Mouse (Mus musculus): Measurements from ENCODE around the gene Dph2.
A peak's percentile ranks its signal among the peaks of the same experiment; 100 is the strongest.

The Dph2 gene

DNA sequence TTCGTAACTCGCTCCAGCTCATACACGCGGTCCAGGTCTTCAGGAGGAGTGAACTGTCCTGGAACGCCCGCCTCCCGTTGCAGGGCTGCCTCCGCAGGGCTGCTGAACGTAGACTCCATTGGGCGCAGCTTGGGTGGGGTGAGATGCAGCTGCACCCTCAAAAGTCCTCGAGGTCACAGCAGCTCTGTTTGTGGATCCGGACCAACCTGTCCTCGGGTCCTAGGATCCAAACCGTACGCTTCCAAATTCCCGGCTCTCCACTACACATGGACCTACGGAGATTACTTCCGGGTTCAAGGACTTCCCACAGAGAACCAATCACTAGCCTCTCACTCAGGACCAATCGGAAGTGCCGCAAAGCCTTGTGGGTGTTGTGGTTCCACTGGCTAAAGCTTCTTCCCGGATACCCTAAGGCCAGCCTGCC lies at the start of gene Dph2:
Gene Dph2 (minus strand): TSS at position 295 of the 424 bp plus-strand sequence.
- DNase-seq: peak; percentile 81 to 86

DNA sequence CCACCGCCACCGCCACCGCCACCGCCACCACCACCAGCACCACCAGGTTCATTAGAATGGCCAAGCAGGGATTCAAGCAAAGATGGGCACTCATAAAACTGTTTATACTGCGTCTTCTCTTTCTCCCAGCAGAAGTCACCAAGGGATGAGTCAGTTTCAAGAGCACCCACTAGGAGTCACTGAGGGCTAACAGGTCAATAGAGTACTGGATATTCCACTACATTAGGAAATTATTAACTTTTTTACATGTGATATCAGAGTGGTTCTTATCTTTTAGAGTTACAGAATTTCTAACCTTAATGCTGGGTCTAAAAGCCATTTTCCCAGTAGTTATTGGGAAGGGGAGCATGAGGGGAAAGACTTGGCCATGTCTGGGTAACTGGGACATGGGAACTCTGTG lies 45.1 kb upstream of the Dph2 start:
- DNase-seq: no peak

DNA sequence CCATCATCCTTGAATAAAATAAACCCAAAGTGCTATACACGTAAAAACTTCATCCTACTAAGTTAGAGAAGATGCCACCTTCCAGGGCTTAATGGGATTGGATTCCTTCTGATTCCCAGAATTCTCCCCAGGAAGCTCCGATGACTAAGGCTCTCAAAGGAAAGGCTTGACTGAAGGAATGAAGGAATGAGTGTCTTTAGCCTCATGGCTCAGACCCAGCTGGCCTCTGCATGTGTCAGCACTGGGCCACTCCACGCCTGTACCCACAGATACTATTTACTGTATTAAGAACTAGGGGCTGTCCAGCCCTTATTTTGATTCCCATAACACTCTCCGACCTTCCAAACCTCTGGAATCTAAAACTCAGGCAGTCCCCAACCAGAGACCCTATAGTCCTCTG lies 42.2 kb upstream of the Dph2 start:
- DNase-seq: no peak

DNA sequence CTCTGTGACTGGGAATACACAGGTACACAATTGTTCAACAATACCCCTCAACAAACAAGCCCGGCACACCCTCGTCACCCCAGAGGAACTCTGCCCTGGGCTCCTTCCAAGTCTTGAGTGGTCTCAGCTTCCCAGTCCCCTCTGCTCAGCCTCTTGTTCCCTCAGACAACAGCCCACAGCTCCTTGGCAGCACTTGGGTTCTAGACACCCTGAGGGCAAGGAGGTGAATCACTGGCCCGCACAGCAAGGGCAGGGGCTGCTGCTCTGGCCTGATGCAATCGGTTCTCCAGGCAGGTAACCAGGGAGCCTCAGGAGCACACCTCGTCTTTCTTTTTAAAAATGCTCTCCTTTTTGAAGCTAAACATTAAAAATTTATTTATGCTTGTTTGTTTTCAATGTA lies 41.4 kb upstream of the Dph2 start:
- DNase-seq: no peak

DNA sequence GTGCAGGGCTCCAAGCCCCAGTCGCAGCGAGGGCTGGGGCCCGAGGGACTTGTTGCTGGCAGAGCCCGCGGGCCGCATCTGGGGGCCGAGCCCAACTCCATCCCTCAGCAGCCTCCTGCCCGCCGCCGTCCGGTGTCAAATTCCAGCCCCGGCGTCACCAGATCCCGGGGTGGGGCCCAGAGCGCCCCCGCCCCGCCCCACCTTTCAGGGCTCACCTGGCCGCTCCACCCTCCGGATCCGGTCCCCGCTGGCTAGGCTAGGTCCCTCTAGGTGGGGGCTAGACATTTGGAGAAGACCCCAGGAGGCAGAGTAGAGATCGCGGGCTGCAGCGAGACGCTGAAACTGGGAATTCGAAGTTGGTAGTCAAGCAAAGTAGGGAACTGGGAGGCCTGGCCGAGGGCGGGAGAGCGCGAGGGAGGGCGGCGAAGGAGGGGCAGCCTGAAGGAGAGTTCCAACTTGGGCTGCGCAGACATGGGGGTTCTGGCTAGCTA lies 37.6 kb upstream of the Dph2 start, which contains the start of gene Artn:
Gene Artn (minus strand): TSS at position 373 of the 491 bp plus-strand sequence.
- peak in 1 of 2 experiments; percentile 18 for DNase-seq

DNA sequence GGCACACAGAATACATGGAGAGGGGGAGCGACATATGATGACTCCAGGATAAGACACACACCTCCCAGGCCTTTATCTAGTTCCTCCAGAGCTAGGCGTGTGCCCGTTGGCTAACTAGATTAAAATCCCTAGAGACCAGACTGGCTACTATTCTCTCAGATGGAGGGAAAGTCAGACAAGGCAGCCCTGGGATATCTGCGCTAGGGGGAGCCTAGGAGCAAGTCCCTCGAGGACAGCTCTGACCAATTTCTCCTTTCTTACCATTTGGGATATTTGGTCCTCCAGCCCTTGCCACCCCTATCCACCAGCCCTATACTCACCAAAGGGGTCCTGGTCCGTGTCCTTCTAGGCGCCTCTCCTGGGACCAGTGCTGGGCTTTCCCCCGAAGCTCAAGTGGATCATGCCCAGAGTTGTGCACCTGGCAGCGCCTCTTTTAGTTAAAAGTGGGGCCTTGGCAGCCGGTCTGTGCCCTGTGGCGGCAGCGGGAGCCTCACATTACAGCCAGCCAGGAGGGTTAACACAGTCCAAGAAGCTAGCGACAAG lies 36.9 kb upstream of the Dph2 start:
- peak; percentile 48 to 54 for DNase-seq

DNA sequence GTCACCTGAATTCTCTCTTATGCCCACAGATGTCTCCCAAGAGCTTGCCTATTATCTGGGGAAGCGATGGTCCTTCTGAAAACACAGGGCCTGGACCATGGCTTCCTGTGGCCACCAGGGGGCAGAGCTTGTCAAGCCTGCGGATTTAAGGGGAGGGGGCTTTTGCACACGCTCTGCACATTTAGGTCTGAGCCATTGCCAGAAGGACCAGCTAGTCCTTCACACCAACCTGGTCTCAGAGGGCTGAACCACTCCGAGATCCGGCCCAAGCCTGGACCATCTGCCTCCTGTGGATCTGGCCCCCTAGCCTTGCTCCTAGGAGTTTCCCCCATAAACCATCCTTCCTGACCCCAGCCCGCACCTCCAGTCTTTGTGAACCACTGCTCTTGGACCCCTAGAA lies 36.4 kb upstream of the Dph2 start:
- DNase-seq: peak in 1 of 2 experiments; percentile 47

DNA sequence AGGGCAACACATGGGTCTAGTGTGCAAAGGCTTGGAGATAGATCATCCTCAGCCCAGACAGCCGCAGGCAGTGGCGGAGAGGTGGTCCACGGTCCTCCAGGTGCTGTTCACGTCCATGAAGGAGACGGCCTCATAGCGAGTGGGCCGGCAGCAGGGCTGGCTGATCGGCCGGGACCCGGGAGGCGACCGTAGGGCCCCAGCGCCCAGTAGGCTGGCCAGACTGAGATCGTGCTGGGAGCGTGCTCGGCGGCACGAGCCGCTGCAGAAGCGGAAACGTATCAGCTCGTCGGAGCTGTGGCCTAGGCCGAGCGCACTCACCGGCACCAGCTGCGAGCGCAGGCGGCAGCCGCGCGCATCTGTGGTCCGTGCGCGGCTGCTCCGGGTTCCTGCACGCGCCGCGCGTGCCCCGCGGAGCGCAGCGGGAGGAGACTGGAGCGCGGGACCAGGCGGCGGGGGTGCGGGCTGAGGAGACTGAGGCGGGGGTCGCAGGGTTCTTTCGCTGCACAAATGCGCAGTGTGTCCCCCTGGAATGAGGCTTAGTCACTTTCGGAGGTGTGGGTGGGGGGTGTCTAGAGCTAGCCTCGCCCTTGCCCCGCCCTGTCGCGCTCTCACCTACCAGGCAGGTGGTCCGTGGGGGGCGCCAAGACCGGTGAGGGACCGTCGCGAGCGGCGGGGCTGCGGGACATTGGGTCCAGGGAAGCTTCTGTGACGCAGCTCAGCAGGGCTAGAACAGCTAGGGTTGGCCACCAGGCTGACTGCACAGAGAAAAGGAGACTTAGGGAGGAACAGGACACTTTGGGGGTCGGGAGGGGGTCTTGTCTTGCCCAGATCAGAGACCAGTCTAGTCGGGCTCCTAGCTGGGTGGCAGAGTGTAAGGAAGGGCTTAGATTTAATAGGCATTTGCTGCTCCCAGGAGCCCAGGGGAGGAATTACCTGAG lies 35.0 kb upstream of the Dph2 start:
- DNase-seq: peak; percentile 43 to 44

DNA sequence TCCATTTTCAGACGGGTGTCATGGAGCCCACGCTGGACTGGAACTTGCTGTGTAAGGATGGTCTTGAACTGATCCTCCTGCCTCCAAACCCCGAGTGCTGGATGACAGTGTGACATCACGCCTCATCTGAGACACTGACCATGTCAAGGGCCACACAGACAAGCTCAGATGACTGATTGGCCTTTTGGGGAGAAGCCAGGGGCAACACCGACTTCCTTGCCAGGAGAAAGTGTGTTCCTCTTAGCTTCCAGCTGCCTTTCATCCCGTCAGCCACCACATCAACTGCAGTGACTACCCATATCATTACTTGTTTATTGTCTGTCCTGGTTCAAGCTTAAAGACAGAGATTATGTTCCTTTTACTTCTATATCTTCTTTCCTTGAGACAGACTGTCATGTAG lies 33.1 kb upstream of the Dph2 start:
- DNase-seq: no peak

DNA sequence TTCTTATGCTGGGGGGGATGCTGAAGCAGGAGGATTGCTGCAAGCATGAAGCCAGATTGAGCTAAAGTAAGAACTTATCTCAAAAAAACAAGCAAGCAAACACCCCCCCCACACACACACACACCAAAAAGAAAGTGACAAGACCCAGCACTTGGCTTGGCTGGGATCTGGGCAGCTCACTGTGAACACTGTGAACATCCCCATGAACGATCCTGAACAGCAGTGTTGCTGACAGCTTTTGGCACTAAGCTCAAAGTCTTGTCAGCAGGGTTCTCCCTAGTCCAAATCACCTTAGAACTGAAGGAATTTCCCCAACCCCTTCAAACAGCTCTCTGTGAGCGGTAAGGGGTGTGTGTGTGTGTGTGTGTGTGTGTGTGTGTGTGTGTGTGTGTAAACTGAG lies 31.6 kb upstream of the Dph2 start:
- DNase-seq: no peak

DNA sequence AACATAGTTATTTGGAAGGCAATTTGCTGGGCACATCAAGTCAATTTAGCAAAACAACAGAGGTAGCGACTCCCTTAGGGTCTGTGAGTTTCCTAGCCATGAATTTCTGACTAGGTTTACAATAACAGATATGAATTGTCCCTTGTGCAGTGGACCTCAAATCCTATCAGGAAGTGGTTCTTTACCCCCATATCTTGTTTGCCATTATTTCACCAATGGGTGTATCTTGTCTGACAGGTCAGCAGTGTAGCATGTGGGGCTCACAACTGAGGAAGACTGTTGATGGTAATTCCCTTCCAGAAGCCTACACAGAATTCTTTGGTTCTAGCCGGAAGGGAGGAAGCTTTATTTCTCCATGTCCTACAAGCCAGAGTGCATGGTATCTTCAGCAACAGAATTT lies 29.5 kb upstream of the Dph2 start:
- DNase-seq: no peak

DNA sequence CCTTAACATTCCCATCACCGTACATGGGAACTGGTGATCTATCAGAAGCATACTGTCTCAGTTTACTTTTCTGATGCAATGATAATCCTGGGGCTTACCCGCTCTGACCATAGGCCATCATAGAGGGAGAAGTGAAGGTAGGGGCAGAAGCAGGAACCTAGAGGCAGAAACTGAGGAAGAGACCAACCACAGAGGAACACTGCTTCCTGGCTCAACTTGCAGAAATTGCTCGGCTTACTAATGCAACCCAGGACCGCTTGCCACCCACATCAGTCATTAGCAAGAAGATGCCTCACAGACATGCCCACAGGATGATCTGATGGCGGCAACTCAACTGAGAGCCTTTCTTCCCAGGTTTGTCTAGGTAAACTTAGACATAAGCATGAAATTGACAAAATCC lies 26.9 kb upstream of the Dph2 start:
- no peak for DNase-seq

DNA sequence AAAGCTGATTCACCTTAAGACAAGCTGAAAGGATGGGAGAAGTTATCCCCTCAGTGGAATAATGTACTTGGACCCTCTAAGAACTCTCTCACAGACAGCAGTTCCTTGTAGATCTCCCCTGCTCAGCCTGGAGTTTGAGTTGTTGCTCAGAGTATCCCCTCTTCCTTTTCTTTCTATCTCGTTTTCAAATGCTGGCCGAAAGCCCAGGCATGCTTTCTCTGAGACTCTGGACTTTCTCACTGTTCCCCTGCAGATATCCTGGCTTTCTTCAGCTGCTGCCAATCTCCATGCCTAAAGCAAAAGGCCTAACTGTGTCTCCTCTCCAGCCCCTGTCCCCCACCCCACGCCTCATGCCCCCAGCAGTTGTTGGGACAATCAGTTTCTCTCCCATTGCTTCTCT lies 26.4 kb upstream of the Dph2 start:
- DNase-seq: no peak

DNA sequence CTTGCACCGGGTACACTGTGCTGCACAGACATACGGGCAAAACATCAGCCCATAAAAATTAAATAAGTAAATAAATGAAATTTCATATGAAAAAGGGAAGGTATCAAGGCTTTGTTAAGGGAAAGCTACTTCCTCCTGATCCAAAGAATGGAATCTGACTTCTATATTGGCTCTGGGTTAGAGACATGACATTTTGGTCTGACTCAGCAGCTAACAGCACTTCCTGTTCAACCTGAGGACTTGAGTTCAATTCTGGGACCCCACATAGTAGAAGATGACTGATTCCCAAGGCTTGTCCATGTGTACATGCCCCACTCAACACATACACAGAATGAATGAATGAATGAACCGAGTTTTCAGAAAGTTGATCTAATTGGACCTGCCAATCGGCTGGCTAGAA lies 26.0 kb upstream of the Dph2 start:
- no peak for DNase-seq

DNA sequence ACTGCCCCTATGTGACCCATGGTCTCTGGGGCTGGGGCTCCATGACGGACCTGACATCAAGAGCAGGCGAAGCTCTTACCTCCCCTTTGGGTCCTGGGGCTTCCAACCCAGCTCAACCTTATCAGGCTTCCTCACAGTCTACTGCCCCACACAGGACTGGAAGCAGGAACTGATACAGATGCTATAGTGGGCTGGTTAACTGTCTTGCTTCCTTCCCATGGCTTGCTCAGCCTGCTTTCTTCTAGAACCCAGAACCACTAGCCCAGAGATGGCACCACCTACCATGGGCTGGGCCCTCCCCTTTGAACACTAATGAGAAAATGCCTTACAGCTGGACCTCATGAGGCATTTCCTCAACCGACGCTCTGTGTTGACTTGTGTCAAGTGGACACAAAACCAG lies 25.6 kb upstream of the Dph2 start:
- DNase-seq: no peak

DNA sequence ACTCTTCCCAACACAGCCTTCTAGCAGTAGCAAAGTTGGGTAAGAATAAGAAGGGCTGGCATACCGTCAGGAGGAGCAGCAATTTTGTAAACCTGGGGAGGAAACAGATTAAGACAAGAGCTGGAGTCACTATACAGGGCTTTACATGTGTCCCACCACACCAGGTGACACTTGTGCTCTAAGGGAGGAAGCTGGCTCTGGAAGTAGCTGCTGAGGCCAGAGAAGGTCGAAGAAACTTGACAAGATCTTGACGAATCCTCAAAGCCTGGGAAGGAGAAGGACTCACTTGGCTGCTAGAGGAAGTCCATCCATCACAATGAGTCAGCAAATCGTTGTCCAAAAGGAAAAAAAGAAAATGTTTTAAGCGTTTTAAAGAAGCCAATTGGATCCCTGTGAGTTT lies 24.6 kb upstream of the Dph2 start:
- DNase-seq: no peak

DNA sequence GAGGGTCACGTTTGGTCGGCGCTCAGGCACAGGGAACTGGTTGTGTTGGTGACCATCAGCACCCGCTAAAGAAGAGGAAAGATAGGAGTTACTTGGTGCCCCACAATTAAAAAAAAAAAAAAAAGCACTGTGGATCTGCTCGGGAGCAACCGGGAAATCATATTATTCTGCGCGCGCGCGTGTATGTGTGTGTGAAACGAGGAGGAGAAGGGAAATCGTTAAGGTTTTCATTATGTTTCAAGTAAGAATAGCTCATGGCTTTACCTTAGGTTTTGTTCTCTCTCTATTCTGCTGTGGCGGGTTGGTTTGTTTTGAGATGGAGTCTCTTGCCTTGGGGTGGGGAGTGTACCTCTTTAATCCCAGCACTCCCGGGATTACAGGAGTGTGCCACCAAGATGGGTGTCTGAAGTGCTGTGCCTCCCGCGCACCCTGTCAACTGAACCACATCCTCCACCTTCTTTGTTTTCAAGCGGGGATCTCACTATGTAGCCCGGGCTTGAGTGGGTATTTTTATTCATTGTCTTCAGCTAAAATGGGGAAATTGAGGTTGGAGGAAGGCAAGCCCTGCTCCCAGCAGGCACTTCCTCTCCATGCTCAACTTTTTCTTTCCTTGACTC lies 23.8 kb upstream of the Dph2 start:
- no peak for DNase-seq

DNA sequence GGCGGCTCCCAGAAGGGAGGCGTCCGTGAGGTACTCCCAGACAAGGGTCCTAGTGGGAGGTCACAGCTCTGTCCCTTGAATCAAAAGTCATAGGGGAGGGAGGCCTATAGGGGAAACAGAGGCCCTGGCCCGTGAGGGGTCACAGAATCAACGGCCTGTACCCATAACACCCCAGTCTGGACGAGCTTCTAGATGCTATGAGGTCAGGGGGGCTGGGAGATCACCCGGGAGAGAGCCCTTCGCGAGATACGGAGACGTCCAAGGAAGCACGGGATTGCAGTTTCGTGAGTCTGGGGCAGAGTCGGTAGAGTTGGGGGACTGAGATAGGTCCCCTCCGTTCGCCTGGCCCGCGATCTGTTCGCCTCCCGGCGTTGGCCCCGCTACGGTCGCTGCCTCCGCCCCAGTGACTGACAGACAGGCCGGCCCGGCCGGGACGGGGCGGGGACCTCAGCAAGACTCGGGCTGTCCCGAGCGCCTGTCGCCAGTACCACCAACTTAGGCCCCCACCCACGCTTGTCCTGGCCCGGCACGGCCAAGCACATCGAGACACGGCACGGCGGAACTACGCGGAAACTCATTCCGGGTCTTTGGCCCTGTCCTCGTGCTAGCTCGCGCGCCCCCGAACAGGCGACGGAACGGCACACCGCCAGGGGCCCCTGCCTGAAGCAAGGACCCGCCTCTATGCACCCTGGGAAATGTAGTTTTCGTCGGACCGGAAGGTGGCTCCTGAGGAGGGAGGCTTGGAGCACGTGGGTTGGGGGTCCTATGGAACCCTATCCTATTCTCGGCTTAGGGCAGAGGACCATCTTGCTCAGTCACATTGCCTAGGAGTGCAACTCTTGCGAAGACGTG lies 23.0 kb upstream of the Dph2 start, which contains the start of gene Ipo13:
Gene Ipo13 (minus strand): TSS at position 409 of the 852 bp plus-strand sequence.
- DNase-seq: peak; percentile 87 to 92

DNA sequence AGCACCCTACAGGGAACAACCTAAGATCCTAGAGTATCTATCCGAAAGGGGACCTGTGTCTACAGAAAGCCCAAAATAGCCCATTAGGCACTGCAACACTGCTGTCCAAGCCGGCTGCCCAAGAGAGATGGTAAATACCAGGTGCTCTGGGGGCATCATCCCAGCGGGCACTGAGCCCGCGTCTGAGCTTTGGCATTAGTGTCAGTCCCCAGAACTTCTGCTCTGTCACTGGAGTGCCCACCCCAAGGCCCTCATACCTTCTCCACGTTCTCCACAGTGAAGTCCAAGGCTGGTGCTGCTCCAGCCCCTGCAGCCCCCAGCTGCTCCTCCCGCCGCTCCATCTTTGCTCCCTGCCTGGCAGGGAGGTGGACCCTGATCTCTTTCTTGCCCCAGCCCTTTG lies 22.2 kb upstream of the Dph2 start:
- peak in 1 of 2 experiments; percentile 64 for DNase-seq

DNA sequence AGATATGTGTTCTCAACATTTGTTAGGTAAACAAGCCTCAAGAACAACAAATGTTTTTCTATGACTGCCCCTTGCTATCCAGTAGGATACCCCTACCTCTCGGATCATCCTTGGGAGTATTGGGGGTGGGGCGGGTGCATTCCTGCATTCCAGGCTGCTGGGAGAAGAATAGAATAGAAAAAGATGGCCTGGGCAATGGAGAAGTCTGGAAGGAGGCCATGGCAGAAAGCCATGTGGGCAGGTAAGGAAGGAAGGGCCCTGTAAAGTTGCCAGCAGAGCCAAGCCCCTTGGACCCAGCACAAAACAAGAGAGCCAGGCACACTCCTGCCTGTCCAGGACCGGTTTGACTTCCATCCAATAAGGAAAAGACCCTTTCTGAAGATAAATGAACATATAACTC lies 21.6 kb upstream of the Dph2 start:
- DNase-seq: peak; percentile 83 to 87

DNA sequence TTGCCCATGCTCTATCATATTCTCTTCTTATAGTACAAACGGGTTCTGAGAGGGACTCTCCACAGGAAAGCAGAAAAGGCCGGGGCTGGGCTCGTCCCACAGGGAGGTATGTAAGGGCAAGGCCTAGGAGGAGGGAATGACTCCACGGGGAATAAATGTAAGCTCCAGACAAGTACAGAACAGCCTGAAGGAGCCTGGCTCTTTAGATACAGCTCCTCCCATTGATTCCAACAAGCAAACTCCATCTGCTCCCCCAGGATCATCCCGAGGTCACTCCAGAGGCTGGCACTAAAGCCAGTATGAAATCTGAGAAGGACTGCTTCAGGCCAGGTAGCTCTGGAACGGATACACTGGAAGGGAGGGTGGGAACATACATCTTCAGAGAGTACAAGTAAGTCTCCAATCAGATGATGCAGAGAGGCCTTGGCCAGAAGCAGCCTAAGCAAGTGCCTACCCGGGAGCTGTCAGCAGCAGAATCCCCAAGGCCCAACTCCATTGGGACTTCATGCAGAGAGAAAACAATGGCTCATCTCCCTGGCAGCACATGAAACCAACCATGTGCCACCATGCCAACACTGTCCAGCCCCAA lies 20.9 kb upstream of the Dph2 start:
- DNase-seq: peak in 1 of 2 experiments; percentile 29

DNA sequence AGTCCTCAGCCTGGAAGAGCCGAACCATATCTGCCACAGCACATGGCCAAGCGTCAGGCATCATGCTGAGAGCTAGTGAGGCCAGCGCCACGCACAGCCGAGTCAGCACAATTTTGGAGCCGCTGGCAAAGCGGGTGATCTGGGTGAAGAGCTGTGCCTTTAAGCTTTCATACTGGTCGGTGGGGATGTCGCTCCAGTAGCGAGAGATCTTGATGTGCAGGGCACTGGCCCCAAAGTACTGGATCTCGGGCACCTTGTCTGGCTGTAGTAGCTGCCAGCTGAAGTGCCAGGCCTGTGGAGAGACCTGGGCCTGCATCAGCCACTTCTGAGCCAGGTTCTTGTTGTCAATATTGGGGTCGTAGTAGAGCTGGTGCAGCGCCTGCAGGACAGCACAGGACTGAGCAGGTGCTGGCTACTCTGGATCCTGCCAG lies 20.3 kb upstream of the Dph2 start:
- DNase-seq: peak; percentile 73 to 75
